ENCODE assay signal across 8 mouse cellular contexts in genomic region chr7:16890944-16891343, GRCm38 (mm10). TPM values are rescaled to one million over a fixed set of nuclear protein-coding genes. Genes with fewer than 3 reads are reported as not detected.
DNase-seq lines count a peak whose midpoint lies in the region; ATAC-seq and TF ChIP-seq lines count a peak whose summit lies in the region.

No protein-coding gene starts in this region.

- H3K9ac ChIP-seq in hindbrain, embryonic 15.5 days, result no peak overlapping the region
- no peak overlapping the region for H3K9ac ChIP-seq in liver, adult 2 months (ENCODE audit: low read depth, low read length)

- H3K4me2 ChIP-seq in hindbrain, embryonic 15.5 days, result peak overlapping the region; percentile 56; the same call in 1 of the 2 replicates

- TF ChIP-seq CTCF in liver, adult 2 months (IDR thresholded peaks at IDR 0.05; ENCODE audit: low read depth, low read length), result no peak

- no peaks in the 10 kb centered on the region for H3K9me3 ChIP-seq in hindbrain, embryonic 15.5 days

- WGBS in hindbrain, embryonic 15.5 days, result 2% methylated on average over 23 of the region's 23 CpGs
- 7% methylated on average over 23 of the region's 23 CpGs for WGBS in liver, adult 2 months

- no peak for TF ChIP-seq POLR2A in liver, adult 2 months (IDR thresholded peaks at IDR 0.05; ENCODE audit: extremely low read depth, insufficient read depth, low read length)

- peak; percentile 42 for DNase-seq in thymus, postnatal 4 days
- DNase-seq in thymus, postnatal 10 days (ENCODE audit: low spot score in 2 of 2), result no peak
- DNase-seq in gastrocnemius, adult 8-10 months (ENCODE audit: low spot score in 2 of 2), result peak; percentile 69 to 79
- DNase-seq in liver, adult 2 months (ENCODE audit: extremely low read depth, low read depth, low spot score), result peak; percentile 15
- peak; percentile 67 for DNase-seq in ovary, adult 18-20 months (ENCODE audit: low spot score)
- no peak for DNase-seq in cerebellum, adult 11-12 months
- DNase-seq in thymus, postnatal 0 days (ENCODE audit: low spot score), result no peak

- H3K4me3 ChIP-seq in hindbrain, embryonic 15.5 days, result no peak overlapping the region
- H3K4me3 ChIP-seq in liver, adult 2 months (ENCODE audit: insufficient read depth, low read depth, low read length), result no peak overlapping the region

- peaks cover 31% of the 10 kb centered on the region for H3K4me1 ChIP-seq in hindbrain, embryonic 15.5 days (replicated peaks)
- H3K4me1 ChIP-seq in liver, adult 2 months (ENCODE audit: control insufficient read depth, insufficient read depth, low read length), result no peaks in the 10 kb centered on the region

- no peaks in the 10 kb centered on the region for H3K79me2 ChIP-seq in liver, adult 2 months (ENCODE audit: control insufficient read depth, insufficient read depth, low read length)

- no peak for ATAC-seq in hindbrain, embryonic 15.5 days (ENCODE audit: low FRiP score, low read depth)

- H3K36me3 ChIP-seq in hindbrain, embryonic 15.5 days, result peaks cover 14% of the 10 kb centered on the region; the same call in 1 of the 2 replicates
- no peaks in the 10 kb centered on the region for H3K36me3 ChIP-seq in liver, adult 2 months (ENCODE audit: control insufficient read depth, insufficient read depth, low read length)

- H3K27me3 ChIP-seq in hindbrain, embryonic 15.5 days, result peaks cover 20% of the 10 kb centered on the region; the same call in 1 of the 2 replicates
- peaks cover 6% of the 10 kb centered on the region for H3K27me3 ChIP-seq in liver, adult 2 months (ENCODE audit: control insufficient read depth, insufficient read depth, low read length)

- no peak overlapping the region for H3K27ac ChIP-seq in hindbrain, embryonic 15.5 days (replicated peaks)
- peak overlapping the region; percentile 49 for H3K27ac ChIP-seq in liver, adult 2 months (replicated peaks; ENCODE audit: insufficient read depth, low read depth, low read length)

RNA-seq across cellular contexts. Expression of gene Gng8, which starts 0.6 kb away (rescaled TPM):
- under 1 TPM in 1 of 4 experiments, not detected in 3; 0.36 TPM for total RNA-seq in gastrocnemius, adult 8-10 months (2022)
- polyA plus RNA-seq in hindbrain, embryonic 15.5 days (2015; fragmentation: Nextera tagmentation; extraction: Ambion mirVana), result 1.3 and 5.3 TPM in 2 replicates
- total RNA-seq in liver, adult 2 months (2014; rRNA removed), result not detected in 2 replicates
- 0.25 and 0.26 TPM in 2 replicates for polyA plus RNA-seq in liver, adult 2 months (2012; rRNA removed)
- polyA plus RNA-seq in thymus, postnatal 0 days (2015; fragmentation: Nextera tagmentation; extraction: Ambion mirVana), result 0.44 and 0.85 TPM in 2 replicates

RNA-seq across cellular contexts. Expression of gene Ptgir, which starts 15.3 kb away (rescaled TPM):
- total RNA-seq in gastrocnemius, adult 8-10 months (2022), result under 1 TPM; 0.62 to 0.97 (median 0.93) TPM
- 0.13 and 0.52 TPM in 2 replicates for polyA plus RNA-seq in hindbrain, embryonic 15.5 days (2015; fragmentation: Nextera tagmentation; extraction: Ambion mirVana)
- total RNA-seq in liver, adult 2 months (2014; rRNA removed), result 0.07 and 0.09 TPM in 2 replicates
- 0.09 and 0.33 TPM in 2 replicates for polyA plus RNA-seq in liver, adult 2 months (2012; rRNA removed)
- 1.9 and 2.6 TPM in 2 replicates for polyA plus RNA-seq in thymus, postnatal 0 days (2015; fragmentation: Nextera tagmentation; extraction: Ambion mirVana)

RNA-seq across cellular contexts. Expression of gene Dact3, which starts 15.8 kb away (rescaled TPM):
- total RNA-seq in gastrocnemius, adult 8-10 months (2022), result 1 to 10 TPM in 2 of 4 experiments, under 1 TPM in 2; 0.87 to 1.4 (median 1.1) TPM
- 5.1 and 5.6 TPM in 2 replicates for polyA plus RNA-seq in hindbrain, embryonic 15.5 days (2015; fragmentation: Nextera tagmentation; extraction: Ambion mirVana)
- under 0.01 and 0.20 TPM in 2 replicates for total RNA-seq in liver, adult 2 months (2014; rRNA removed)
- polyA plus RNA-seq in liver, adult 2 months (2012; rRNA removed), result 0.52 and 0.64 TPM in 2 replicates
- polyA plus RNA-seq in thymus, postnatal 0 days (2015; fragmentation: Nextera tagmentation; extraction: Ambion mirVana), result 0.13 and 0.18 TPM in 2 replicates

RNA-seq across cellular contexts. Expression of gene Calm3, which starts 33.0 kb away (rescaled TPM):
- total RNA-seq in gastrocnemius, adult 8-10 months (2022), result 100 to 1,000 TPM; 386 to 534 (median 424) TPM
- 382 and 391 TPM in 2 replicates for polyA plus RNA-seq in hindbrain, embryonic 15.5 days (2015; fragmentation: Nextera tagmentation; extraction: Ambion mirVana)
- total RNA-seq in liver, adult 2 months (2014; rRNA removed), result 64.9 and 77.4 TPM in 2 replicates
- 72.0 and 78.1 TPM in 2 replicates for polyA plus RNA-seq in liver, adult 2 months (2012; rRNA removed)
- 201 and 212 TPM in 2 replicates for polyA plus RNA-seq in thymus, postnatal 0 days (2015; fragmentation: Nextera tagmentation; extraction: Ambion mirVana)

RNA-seq across cellular contexts. Expression of gene Prkd2, which starts 48.2 kb away (rescaled TPM):
- total RNA-seq in gastrocnemius, adult 8-10 months (2022), result 1 to 10 TPM; 2.5 to 4.1 (median 3.4) TPM
- polyA plus RNA-seq in hindbrain, embryonic 15.5 days (2015; fragmentation: Nextera tagmentation; extraction: Ambion mirVana), result 6.2 and 6.7 TPM in 2 replicates
- total RNA-seq in liver, adult 2 months (2014; rRNA removed), result 2.5 and 5.1 TPM in 2 replicates
- polyA plus RNA-seq in liver, adult 2 months (2012; rRNA removed), result 7.8 and 11.7 TPM in 2 replicates
- 70.6 and 80.0 TPM in 2 replicates for polyA plus RNA-seq in thymus, postnatal 0 days (2015; fragmentation: Nextera tagmentation; extraction: Ambion mirVana)

Comparison
In these comparisons a context has a peak if more than half of its experiments do, and no peak if none do; other contexts are left out.
1. DNase-seq: peak in thymus, postnatal 4 days (single experiment), gastrocnemius, adult 8-10 months (2 of 2), liver, adult 2 months (single experiment) and ovary, adult 18-20 months (single experiment); none in thymus, postnatal 10 days (0 of 2), cerebellum, adult 11-12 months (single experiment) and thymus, postnatal 0 days (single experiment).